Mouse (Mus musculus) gastrocnemius, adult 2 months (tissue): Measurements from ENCODE around the gene Bcl10. TPM values are rescaled to one million over a fixed set of nuclear protein-coding genes. Genes with fewer than 3 reads are reported as not detected.
A peak's percentile ranks its signal among the peaks of the same experiment; 100 is the strongest.
"Not testable (repeated sequence)": the region's sequence is repeated elsewhere in the genome, so short reads cannot be mapped to it uniquely, and the experiment has no call there.

ENCODE experiments used
- DNase-seq: peaks from one replicate; pipeline ENCODE4 v3.0.0; 2022
- H3K27ac ChIP-seq: fragments of 200-600 bp; 2 replicates; pipeline ENCODE4 v1.8.1; 2022; ENCODE audit warnings: mild to moderate bottlenecking
- H3K4me3 ChIP-seq: fragments of 200-600 bp; 2 replicates; pipeline ENCODE4 v1.8.1; 2022; ENCODE audit warnings: mild to moderate bottlenecking, moderate library complexity
- CTCF ChIP-seq: fragments of 200-600 bp; IDR thresholded peaks from 2 replicates; pipeline ENCODE4 v1.8.1; 2022; ENCODE audit warnings: antibody characterized with exemption, mild to moderate bottlenecking, moderate library complexity
- intact Hi-C: fragments of 180-260 bp; cut with DNase I; formaldehyde crosslinking; loops from one replicate; pipeline ENCODE4 v1.15.1; 2025
- total RNA-seq, 2 experiments: library from RNA; stranded (reverse); gene quantifications; 2 replicates each; pipeline ENCODE4 v1.2.3; 2021

Gene Bcl10
- total RNA-seq, 2 experiments from 2014 or later = 9.6 to 9.8 TPM

DNA sequence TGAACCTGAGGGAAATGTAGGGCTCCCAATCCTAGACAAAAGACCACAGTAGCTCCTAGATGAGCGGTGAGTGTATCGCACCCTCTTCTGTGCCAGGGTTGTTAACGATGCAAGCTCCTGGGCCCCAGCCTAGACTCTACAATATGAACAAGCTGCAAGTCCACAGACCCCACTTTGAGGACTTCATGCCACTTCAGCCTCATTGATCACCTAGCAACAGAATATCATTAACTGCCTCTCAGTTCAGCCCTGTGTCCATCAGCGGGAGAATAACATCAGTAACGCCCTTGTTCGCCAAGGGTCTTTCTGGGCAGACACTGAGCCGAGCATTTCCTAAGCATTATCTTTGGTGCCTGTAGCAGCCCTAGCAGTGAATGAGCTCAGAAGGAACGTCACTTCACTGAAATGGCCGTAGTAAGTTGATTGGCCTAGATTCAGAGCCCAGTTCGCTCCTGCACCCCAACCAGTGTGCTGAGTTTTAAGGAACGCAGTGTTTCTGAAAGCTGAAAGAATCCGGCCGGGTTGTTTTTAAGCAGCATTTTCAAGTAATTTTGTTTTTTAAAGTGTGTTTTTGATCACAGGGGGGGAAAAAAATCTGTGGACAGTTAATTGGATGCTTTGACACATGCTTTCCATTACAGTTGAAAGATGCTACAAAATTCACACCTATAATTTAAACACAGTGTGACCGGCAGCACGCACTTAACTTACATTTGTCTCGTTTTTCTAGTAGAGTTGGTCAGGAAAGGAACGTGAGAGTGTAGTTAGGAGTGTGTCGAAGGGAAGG lies 32.1 kb upstream of the Bcl10 start:
- Histone ChIP-seq H3K4me3 (no peak overlapping the region), H3K27ac (no peak overlapping the region)
- DNase-seq = no peak
- intact Hi-C loops = no loop called here
- TF ChIP-seq CTCF = no peak

DNA sequence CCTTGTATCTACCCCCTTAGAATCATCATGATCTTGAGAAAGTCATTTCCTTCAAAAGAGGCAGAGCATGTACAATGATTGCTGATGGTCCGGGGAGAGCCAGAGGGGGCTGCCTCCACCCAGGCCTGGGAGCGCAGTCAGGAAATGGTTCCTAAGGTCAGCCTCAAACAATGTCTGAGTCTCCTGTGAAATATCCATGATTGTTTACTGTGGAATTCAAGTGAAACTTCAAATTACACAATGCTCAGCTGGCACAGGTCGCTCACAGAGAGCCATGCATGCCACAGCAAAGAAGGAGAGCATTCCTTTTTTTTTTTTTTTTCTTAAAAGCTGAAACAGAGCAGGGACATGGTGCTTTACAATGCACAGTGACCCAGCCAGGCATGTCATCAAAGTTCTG lies 30.2 kb upstream of the Bcl10 start:
- DNase-seq = no peak
- TF ChIP-seq CTCF = no peak
- Histone ChIP-seq H3K4me3 (no peak overlapping the region), H3K27ac (no peak overlapping the region)
- intact Hi-C loops = no loop called here

DNA sequence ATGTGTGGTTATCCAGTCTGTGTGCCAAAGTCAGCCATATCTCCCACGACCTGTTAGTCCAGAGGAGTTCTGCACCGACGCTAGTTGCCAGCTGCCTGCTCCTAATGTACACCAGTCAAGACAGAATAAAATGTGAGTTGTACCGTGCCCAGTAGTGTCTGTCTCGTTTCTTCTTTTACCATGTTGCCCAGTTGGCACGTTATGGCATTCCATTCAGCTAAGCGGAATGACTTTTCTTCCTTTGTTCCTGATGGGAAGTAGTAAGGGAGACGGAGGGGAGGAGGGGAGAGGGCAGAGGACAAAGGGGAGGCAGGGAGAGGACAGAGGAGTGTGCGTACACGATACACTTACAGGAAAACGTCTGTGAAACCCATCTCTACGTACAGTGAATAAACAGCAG lies 28.5 kb upstream of the Bcl10 start:
- intact Hi-C loops = no loop called here
- DNase-seq = no peak
- no peak for TF ChIP-seq CTCF
- Histone ChIP-seq H3K27ac (no peak overlapping the region), H3K4me3 (no peak overlapping the region)

DNA sequence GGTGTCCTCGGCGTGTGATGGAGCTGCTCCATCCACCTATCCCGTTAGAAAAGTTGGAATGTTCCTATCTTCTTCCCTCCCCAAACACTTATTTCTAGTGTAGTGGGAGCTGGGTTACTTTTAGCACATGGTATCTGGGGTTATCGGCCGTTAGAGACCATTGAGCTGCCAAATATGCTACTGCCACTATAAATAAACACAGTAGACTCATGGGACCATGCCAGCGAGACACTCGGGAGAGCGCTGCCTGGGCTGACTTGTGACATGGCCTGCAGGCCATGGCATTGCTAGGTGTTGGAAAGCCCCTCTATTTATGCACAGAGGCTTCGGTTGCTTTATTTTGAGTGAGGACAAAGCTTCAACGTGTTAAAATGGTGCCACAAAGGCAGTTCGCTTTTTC lies 24.9 kb upstream of the Bcl10 start:
- Histone ChIP-seq H3K27ac (peak overlapping the region; percentile 86), H3K4me3 (no peak overlapping the region)
- no peak for TF ChIP-seq CTCF
- DNase-seq = peak; percentile 89
- intact Hi-C loops = no loop called here

DNA sequence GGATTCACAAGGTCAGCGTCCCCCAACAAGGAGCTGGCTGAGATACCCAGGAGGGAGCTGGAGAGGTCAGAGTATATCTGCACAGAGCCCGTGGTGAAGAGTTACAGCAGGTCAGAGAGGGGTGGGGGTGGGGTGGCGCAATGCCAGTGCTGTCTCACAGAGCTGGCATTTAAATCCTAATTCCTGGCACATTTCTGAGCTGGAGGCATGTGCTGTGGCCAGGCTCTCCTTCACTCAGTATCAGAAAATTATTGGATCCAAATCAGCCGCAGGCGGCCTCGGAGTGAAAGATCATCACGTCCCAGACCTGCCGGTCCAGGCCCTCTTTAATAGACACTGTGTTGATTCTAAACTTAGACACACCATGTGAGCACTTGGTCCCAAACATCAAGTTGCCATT lies 22.8 kb upstream of the Bcl10 start:
- intact Hi-C loops = loop anchor here (5.0 to 10.0 kb wide), 2 partner anchors 145 to 253 kb away; partner anchors contain the start of genes Ccn1 and Ddah1
- Histone ChIP-seq H3K27ac (peak overlapping the region; percentile 86), H3K4me3 (no peak overlapping the region)
- peak; percentile 77 for DNase-seq
- no peak for TF ChIP-seq CTCF

DNA sequence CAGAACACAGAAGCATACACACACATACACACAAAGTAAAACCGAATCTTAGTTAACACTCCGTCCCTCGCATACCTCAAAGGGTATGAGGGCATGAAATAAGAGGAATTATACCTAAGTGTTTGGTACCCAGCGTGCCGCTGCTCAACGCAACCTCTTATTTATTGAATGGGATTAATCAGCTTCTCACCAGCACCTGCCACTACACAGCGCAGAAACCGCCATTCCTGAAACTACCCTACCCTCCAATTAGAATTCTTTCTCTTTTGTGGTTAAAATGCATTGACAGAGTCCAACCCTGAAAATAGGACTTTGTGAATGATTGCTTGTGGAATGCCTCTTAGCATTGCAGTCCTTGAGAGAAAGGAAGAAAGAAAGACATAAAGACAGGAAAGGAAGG lies 19.1 kb upstream of the Bcl10 start:
- no peak overlapping the region for H3K27ac ChIP-seq
- intact Hi-C loops = loop anchor here (5.0 to 10.0 kb wide), 2 partner anchors 149 to 256 kb away; partner anchors contain the start of genes Ccn1 and Ddah1
- DNase-seq = no peak
- no peak overlapping the region for H3K4me3 ChIP-seq
- TF ChIP-seq CTCF = no peak

DNA sequence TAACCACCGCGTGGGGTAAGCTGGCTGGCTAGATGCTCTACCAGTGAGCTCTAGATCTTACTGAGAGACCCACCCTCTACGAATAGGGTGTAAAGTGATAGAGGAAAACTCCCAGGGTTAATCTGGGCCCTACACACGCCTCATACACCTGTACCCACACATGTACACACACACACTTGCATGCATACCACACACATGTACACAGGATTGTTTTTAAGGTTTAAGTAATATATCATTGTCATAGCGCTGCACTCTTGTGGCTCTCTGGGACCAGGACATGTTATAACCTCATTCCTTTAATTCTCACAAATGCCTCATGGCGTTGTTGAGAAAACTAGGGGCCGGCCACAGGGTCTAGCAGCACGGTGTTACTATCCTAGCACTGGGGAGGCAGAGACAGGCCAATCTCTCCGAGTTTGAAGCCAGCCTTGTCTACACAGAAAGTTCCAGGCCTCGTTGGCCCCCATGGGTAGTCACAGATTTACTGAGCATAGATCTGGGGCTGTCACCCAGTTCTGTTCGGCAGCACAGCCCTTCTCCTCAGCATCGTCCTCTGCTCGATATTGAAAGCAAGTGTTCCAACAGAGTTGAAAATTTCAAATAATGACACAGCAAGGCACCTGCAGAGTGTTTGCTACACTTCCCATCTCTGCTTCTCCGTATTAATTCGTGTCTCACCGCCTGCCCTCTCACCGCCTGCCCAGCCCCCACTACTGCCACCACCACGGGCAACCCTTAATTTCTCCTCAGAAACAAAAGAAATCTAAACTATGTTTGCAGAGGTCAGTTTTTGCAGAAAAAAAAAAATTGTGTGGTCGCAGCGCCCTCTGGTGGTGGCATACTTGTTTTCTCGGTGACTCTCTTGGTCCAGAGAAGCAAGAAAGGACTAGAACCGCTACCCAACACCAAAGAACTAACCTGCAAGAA lies 17.5 kb upstream of the Bcl10 start:
- H3K27ac ChIP-seq = peak overlapping the region; percentile 46
- intact Hi-C loops = loop anchor here (1.0 to 10.0 kb wide), 4 partner anchors 47 to 258 kb away; partner anchors contain the start of genes Ccn1 and Ddah1
- peak overlapping the region; percentile 51 for H3K4me3 ChIP-seq
- TF ChIP-seq CTCF = peak; percentile 75
- peak; percentile 71 for DNase-seq

DNA sequence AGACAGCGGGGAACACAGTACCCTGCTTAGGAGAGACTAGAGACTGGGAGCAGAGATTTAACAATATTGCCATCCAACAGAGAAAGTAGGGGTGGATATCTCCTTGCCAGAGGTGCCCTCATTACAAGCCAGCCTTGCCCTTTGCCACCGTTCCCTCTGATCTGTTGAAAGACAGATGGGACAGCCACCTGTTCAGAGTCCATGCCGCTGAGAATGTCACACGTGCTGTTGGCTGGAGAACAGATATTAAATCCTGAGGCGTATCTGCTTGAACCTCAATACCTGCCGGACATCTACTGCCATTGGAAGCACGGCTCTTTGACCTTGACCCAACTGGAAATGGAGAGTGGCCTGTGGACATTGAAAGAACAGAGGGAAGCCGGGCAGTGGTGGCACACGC lies 16.0 kb upstream of the Bcl10 start:
- TF ChIP-seq CTCF = no peak
- Histone ChIP-seq H3K27ac (no peak overlapping the region), H3K4me3 (no peak overlapping the region)
- no peak for DNase-seq
- intact Hi-C loops = loop anchor here (2.0 to 10.0 kb wide), 3 partner anchors 152 to 324 kb away; partner anchors contain the start of gene Ddah1

DNA sequence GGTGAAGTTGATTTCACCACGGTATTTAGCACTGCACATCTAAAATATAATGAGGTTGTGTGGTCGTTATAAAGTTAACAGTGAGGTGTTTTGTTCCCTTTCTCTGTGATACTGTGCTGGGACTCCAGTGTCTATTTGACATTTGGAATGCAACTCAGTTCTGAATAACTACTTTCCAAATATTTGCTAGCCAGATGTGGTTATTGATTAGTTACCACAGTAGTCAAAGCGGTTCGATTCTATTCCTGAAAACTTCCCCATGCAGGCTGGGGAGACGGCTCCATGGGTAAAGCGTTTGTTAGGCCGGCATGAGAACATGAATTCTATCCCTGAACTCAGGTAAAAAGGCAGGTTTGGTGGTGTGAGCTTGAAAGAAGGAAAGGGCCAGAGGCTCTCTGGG lies 10.1 kb upstream of the Bcl10 start:
- no peak overlapping the region for H3K4me3 ChIP-seq
- intact Hi-C loops = no loop called here
- no peak overlapping the region for H3K27ac ChIP-seq
- DNase-seq = no peak
- no peak for TF ChIP-seq CTCF

DNA sequence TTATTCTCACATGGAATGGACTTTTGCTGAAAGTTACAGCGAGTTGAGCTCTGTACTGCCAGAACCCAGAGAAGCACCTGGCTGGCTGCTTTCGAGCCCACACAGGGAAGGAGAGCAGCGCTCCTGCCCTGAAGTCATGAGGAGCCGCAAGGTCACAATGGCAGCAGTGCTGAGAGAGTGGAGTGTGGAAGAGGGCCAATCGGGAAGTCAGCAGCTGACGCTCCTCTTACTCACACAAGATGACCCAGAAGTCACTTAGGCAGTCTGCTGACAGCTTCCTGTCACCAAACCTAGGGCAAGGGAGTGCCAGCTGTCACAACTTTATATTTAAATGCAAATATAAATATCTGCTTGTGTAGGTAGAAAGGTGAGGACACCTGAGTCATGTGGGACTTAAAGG lies 9.3 kb upstream of the Bcl10 start:
- intact Hi-C loops = no loop called here
- no peak for DNase-seq
- no peak for TF ChIP-seq CTCF
- Histone ChIP-seq H3K27ac (no peak overlapping the region), H3K4me3 (no peak overlapping the region)

DNA sequence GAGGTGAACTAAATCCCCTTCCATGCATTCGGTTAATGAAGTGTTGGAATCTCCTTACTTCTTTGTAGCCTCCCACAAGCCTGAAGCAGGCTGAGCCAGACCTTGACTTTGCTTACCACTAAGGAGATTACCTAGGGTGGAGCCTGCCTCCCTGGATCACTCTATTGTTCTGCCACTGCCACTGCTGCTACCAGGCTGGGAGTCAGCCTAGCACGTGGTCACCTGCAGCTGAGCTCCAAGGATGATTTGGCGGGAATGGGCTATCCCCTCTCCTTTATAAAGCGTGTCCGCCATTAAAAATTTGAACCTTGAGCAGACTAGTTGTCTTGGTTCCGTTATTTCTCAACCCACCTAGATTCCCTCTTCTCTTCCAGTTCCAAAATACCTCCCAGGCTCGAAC lies 8.7 kb upstream of the Bcl10 start:
- H3K4me3 ChIP-seq, intact Hi-C loops, DNase-seq, H3K27ac ChIP-seq: not testable (repeated sequence)

DNA sequence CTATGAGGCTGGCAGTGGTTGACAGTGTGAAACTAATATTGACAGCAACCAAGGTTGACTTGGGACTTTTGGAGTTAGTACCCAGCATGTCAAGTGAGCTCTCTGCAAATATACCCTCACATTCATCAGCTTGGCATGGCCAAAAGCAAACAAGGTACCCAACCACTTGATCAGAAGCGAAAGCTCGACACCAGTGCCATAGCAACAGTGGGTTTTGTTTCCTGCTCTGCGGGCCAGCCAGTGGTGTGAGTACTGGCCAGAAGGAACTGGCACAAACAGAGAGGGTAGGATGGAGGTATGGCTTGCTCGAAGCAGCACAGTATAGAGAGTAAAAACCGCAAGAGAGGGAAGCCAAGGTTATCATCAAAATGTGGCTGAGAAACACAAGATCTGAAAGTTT lies 6.2 kb upstream of the Bcl10 start:
- H3K27ac ChIP-seq = no peak overlapping the region
- no peak for TF ChIP-seq CTCF
- no peak overlapping the region for H3K4me3 ChIP-seq
- intact Hi-C loops = no loop called here
- no peak for DNase-seq

DNA sequence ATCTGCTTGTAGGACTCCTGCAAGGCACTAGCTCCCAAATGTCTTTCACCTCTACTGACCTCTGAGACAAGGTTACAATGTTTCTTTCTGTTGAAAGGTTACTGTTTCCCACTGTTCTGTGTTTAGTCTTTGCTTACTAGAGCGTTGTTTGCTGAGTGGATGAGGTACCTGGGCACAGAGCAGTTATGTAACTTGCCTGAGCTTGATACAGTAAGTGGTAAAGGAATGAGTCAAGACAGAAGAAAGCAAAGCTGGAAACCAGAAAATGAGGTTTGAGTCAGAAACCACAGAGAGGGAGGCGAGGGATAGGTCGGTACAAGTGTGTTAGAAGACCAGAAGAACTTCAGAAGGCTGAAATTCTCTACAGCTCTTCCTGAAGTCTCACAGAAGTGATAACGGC lies 5.8 kb upstream of the Bcl10 start:
- no peak overlapping the region for H3K4me3 ChIP-seq
- DNase-seq = no peak
- H3K27ac ChIP-seq = no peak overlapping the region
- no peak for TF ChIP-seq CTCF
- intact Hi-C loops = no loop called here
